19 mouse cellular contexts compared by ENCODE assay signal in the genomic region with DNA sequence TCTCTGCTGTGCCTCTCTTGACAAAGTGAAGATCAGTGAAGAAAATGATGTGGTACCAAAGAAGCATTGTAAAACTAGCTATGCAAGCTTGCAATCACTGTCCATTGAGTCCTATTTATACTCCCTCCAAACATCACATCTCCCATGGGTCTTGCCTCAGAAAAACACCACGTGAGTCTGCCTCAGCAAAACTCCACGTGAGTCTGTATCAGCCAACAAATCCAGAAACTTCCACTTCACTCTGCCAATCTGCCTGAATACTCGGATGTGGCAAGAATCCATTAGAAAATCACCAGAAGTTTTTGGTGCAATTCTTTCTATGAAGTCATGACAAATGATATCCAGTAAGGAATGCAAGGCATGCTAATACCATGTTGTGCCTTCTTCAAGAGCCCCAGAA. TPM values are rescaled to one million over a fixed set of nuclear protein-coding genes. Genes with fewer than 3 reads are reported as not detected.
DNase-seq lines count a peak whose midpoint lies in the region; ATAC-seq and TF ChIP-seq lines count a peak whose summit lies in the region.
"Had no signal": no experiment of that assay in that cellular context is flagged by ENCODE, and none has a peak within 500 bp of the region (broad histone marks: within the 10 kb centered on the region; RNA-seq: fewer than 3 reads in every experiment).

No protein-coding gene starts in this region.

- no peak overlapping the region for H3K4me2 ChIP-seq in heart, embryonic 11.5 days
- H3K4me2 ChIP-seq: embryonic facial prominence, embryonic 12.5 days; hindbrain, embryonic 12.5 days had no signal

- H3K36me3 ChIP-seq in heart, adult 2 months (ENCODE audit: control insufficient read depth, insufficient read depth, low read length) = no peaks in the 10 kb centered on the region
- no peaks in the 10 kb centered on the region for H3K36me3 ChIP-seq in heart, embryonic 11.5 days (ENCODE audit: control insufficient read depth, insufficient read depth, low read length)
- H3K36me3 ChIP-seq: embryonic facial prominence, embryonic 12.5 days; hindbrain, embryonic 12.5 days had no signal

- H3K4me1 ChIP-seq in heart, adult 2 months (ENCODE audit: control insufficient read depth, insufficient read depth, low read length) = no peaks in the 10 kb centered on the region
- no peaks in the 10 kb centered on the region for H3K4me1 ChIP-seq in heart, embryonic 11.5 days (ENCODE audit: control insufficient read depth, insufficient read depth, low read length)
- H3K4me1 ChIP-seq: embryonic facial prominence, embryonic 12.5 days; hindbrain, embryonic 12.5 days had no signal

- no peak for ATAC-seq in heart, embryonic 11.5 days (replicated peaks; ENCODE audit: insufficient number of reproducible peaks, low FRiP score, low TSS enrichment)
- ATAC-seq: forebrain, embryonic 14.5 days; hindbrain, embryonic 16.5 days; inflammation-experienced regulatory T-cells, adult 6 months; intestine, postnatal 0 days had no signal

- peak; percentile 26 for DNase-seq in gastrocnemius, adult 2 months
- DNase-seq in gastrocnemius, postnatal 4 days (ENCODE audit: low spot score in 2 of 2) = no peak
- peak; percentile 16 to 37 for DNase-seq in heart, adult 2 months
- DNase-seq in NIH3T3 (ENCODE audit: low read depth) (peak; percentile 74), adipocyte (ENCODE audit: low spot score) (peak; percentile 17)
- DNase-seq in embryo, embryonic 10 days (ENCODE audit: low spot score) = no peak
- DNase-seq: cerebellum, adult 11 months; cerebellum, adult 8-10 months; cerebellum, postnatal 14 days; gastrocnemius, postnatal 10 days; kidney, adult 8-10 months; kidney, postnatal 25 days had no signal

- H3K27me3 ChIP-seq in heart, adult 2 months (ENCODE audit: control insufficient read depth, insufficient read depth, low read length) = no peaks in the 10 kb centered on the region
- no peaks in the 10 kb centered on the region for H3K27me3 ChIP-seq in heart, embryonic 11.5 days (ENCODE audit: control insufficient read depth, insufficient read depth, low read length)
- H3K27me3 ChIP-seq: embryonic facial prominence, embryonic 12.5 days; hindbrain, embryonic 12.5 days had no signal

- H3K9ac ChIP-seq in heart, adult 2 months (ENCODE audit: low read depth, low read length) = no peak overlapping the region
- no peak overlapping the region for H3K9ac ChIP-seq in heart, embryonic 11.5 days (ENCODE audit: low read depth, low read length)
- H3K9ac ChIP-seq: embryonic facial prominence, embryonic 12.5 days; hindbrain, embryonic 12.5 days had no signal

- no peak for TF ChIP-seq EP300 in heart, adult 2 months (IDR thresholded peaks at IDR 0.05; ENCODE audit: insufficient read depth, low read depth, low read length)

- no peaks in the 10 kb centered on the region for H3K9me3 ChIP-seq in heart, embryonic 11.5 days (replicated peaks; ENCODE audit: control insufficient read depth, low read length)
- H3K9me3 ChIP-seq: embryonic facial prominence, embryonic 12.5 days; hindbrain, embryonic 12.5 days had no signal

- TF ChIP-seq CTCF in gastrocnemius, adult 2 months (IDR thresholded peaks at IDR 0.05) = no peak
- TF ChIP-seq CTCF in heart, adult 2 months (IDR thresholded peaks at IDR 0.05) = no peak

- peak overlapping the region; percentile 58 for H3K27ac ChIP-seq in gastrocnemius, adult 2 months
- no peak overlapping the region for H3K27ac ChIP-seq in heart, adult 2 months
- H3K27ac ChIP-seq in heart, embryonic 11.5 days (ENCODE audit: low read depth, low read length) = no peak overlapping the region
- H3K27ac ChIP-seq: embryonic facial prominence, embryonic 12.5 days; hindbrain, embryonic 12.5 days had no signal

- no peak overlapping the region for H3K4me3 ChIP-seq in gastrocnemius, adult 2 months
- no peak overlapping the region for H3K4me3 ChIP-seq in heart, adult 2 months
- H3K4me3 ChIP-seq in heart, embryonic 11.5 days (ENCODE audit: low read depth, low read length) = no peak overlapping the region
- H3K4me3 ChIP-seq: embryonic facial prominence, embryonic 12.5 days; hindbrain, embryonic 12.5 days had no signal

- 51% methylated on average over 3 of the region's 3 CpGs for WGBS in heart, adult 2 months
- WGBS in heart, embryonic 11.5 days (ENCODE audit: insufficient replicate concordance) = 67% methylated on average over 3 of the region's 3 CpGs

- H3K79me2 ChIP-seq in heart, adult 2 months (replicated peaks; ENCODE audit: control insufficient read depth, insufficient read depth, low read length) = no peaks in the 10 kb centered on the region

- no peak for TF ChIP-seq POLR2A in heart, adult 2 months (IDR thresholded peaks at IDR 0.05; ENCODE audit: insufficient read depth, low read depth, low read length)

- intact Hi-C loops in gastrocnemius, adult 2 months (cut with DNase I) = no loop called here
- intact Hi-C loops in heart, adult 2 months (cut with DNase I) = no loop called here

RNA-seq across cellular contexts. Expression of a gene that starts 38.0 kb away (rescaled TPM):
- total RNA-seq in gastrocnemius, adult 2 months (2021) = under 1 TPM; 0.14 to 0.18 TPM
- total RNA-seq in gastrocnemius, postnatal 4 days (2021) = 1 to 10 TPM; 5.7 to 6.1 TPM
- total RNA-seq in heart, adult 2 months (2021) = under 1 TPM; 0.16 to 0.29 TPM
- polyA plus RNA-seq in heart, adult 2 months (2012; rRNA removed) = 0.06 and 0.08 TPM in 2 replicates
- polyA plus RNA-seq in heart, embryonic 11.5 days (2014; fragmentation: Nextera tagmentation; extraction: Ambion mirVana) = 19.3 and 19.8 TPM in 2 replicates

Comparison
In these comparisons a context has a peak if more than half of its experiments do, and no peak if none do; other contexts are left out.
1. DNase-seq: peak in gastrocnemius, adult 2 months (single experiment), heart, adult 2 months (2 of 2), NIH3T3 (single experiment) and adipocyte (single experiment); none in gastrocnemius, postnatal 4 days (0 of 2) and embryo, embryonic 10 days (single experiment).
2. RNA of a gene that starts 38.0 kb away (total RNA-seq): 5.7 to 6.1 TPM in gastrocnemius, postnatal 4 days; 0.16 to 0.29 TPM in heart, adult 2 months and 0.14 to 0.18 TPM in gastrocnemius, adult 2 months; every median in the first group is over 4 times any median in the second.